Mouse (Mus musculus): ENCODE measurements around the gene 5031439G07Rik.

GRCm38 (mm10) chr15:84958331-84958730 lies 30.0 kb downstream of the 5031439G07Rik start:
- TF ChIP-seq TAL1 (IDR thresholded peaks at IDR 0.05; ENCODE audit: low read length) = no peak
- no peak for TF ChIP-seq GATA1 (IDR thresholded peaks at IDR 0.05; ENCODE audit: low read length)
